Mouse (Mus musculus) adrenal gland, adult 2 months (tissue): ENCODE measurements around the gene Casc3. TPM values are rescaled to one million over a fixed set of nuclear protein-coding genes. Genes with fewer than 3 reads are reported as not detected.

Experiments used
- DNase-seq: peaks from one replicate; pipeline ENCODE4 v3.0.0; 2021
- long read RNA-seq: library from polyadenylated mRNA; stranded (forward); transcript quantifications from one replicate; pipeline ENCODE4 v2.0.0, GENCODE M21; 2021
- polyA plus RNA-seq: library from polyadenylated mRNA; depleted of rRNA; stranded (reverse); fragments of >200 nt; gene quantifications from 2 replicates; pipeline ENCODE4 v1.2.3, GENCODE M21; 2012; rRNA removed
- total RNA-seq, 2 experiments: library from RNA; stranded (reverse); gene quantifications; 2 replicates each; pipeline ENCODE4 v1.2.3; 2021

Casc3 gene
- total RNA-seq (10 to 100 TPM; 30.0 to 32.3 TPM), polyA plus RNA-seq (27.9 and 30.2 TPM in 2 replicates)
- long read RNA-seq, transcript Casc3-204 (14 exons, 3,741 nt), result major isoform, 16 of 26 reads
- long read RNA-seq, partial matches to known transcripts, result 3 of 26 reads
- long read RNA-seq, other reads (novel, unspliced or antisense), result 7 of 26 reads

DNA sequence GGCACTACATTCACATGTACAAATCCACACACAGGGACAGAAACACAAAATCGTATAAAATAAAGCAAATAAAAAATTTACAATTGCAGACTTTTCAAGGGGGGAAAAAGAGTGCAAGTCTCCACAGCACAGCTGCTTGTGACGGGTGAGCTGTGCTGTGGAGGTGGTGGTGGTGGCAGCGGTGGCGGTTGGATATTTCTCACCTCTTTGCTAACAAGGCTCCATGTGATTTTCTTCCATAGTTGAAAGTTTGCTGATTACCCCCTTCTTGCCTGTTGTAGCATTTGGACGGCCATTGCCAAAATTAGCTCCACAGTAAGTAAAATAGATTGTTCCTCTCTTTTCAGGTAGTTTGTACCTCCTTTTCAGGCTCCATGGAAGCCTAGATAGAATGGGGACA, at the start of gene Casc3:
Casc3 (plus strand) TSS at position 301 of the 400 bp plus-strand sequence.
- DNase-seq, result peak; percentile 1

- DNase-seq, result no peak
Measured at GRCm38 (mm10) chr11:98755726-98756380, 48.9 kb upstream of the Casc3 start.

- no peak for DNase-seq
Measured at GRCm38 (mm10) chr11:98756711-98757110, 48.0 kb upstream of the Casc3 start.

DNA sequence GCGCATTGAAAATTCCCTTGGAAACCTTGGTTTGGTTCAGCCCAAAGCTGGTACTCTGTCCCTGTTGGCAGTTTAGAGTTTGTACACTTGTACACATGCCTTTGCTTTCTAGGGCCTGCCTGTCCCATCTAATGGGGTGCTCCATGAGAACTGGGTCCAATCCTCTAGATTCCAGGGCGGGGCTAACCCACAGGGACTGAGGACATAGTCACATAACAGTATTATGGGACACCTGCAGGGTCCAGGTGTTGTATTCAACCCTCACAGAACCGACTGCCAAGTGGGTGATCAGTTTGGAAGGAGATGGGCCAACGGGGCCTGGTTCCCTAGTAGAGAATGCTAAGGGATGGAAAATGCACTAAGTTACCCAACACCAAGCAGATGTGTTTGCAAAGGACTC, 42.8 kb upstream of the Casc3 start:
- no peak for DNase-seq

DNA sequence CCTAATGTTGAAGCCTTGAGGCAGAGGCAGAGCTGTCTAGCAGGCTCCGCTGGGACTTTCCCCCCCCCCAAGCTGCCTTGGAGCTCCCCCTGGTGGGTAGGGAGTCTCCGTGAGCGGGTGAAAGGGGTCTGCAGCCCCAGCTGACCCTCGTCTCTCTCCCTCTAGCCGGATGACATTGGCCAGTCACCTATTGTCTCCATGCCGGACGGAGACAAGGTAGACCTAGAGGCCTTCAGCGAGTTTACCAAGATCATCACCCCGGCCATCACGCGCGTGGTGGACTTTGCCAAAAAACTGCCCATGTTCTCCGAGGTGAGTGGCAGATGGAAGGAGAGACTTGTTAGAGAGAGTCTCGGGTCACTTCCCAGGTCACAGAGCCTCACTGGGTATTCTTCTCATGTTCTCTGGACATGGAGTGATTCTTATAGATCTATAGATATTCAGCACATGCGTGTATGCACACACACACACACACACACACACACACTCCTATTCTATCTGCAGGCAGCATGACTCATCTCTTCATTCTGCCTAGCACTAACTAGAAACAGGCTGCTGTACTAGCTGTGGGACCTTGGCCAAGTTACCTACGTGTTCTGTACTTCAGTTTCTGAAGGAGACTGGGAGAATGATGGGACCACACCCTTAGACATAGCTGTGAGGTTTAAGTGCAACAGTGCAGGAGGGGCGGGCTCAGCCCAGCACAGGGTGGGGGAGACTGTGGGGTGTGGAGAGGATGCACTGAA, 41.8 kb upstream of the Casc3 start:
- peak; percentile 70 for DNase-seq

GRCm38 (mm10) chr11:98763502-98763861, 41.2 kb upstream of the Casc3 start:
- no peak for DNase-seq

- no peak for DNase-seq
Measured at GRCm38 (mm10) chr11:98764091-98764490, 40.6 kb upstream of the Casc3 start.

DNA sequence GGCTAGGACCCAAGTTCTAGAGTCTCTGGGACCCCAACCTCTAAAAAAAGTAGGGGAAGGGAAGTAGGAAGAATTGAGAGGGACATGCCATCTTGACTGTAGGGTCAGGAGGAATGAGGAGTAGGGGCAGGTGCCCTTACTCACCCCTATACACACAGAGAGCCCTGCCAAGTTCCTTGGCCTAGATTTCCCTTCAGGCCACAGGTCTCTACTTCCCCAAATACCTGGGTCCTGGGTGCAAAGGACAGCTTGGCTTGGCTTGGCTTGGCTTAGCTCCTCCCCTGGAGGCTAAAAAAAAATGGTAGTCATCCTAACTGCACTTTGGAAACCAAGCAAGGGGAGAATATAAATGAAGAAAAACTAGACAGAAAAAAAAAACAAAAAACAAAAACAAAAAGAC, 40.0 kb upstream of the Casc3 start:
- no peak for DNase-seq

DNA sequence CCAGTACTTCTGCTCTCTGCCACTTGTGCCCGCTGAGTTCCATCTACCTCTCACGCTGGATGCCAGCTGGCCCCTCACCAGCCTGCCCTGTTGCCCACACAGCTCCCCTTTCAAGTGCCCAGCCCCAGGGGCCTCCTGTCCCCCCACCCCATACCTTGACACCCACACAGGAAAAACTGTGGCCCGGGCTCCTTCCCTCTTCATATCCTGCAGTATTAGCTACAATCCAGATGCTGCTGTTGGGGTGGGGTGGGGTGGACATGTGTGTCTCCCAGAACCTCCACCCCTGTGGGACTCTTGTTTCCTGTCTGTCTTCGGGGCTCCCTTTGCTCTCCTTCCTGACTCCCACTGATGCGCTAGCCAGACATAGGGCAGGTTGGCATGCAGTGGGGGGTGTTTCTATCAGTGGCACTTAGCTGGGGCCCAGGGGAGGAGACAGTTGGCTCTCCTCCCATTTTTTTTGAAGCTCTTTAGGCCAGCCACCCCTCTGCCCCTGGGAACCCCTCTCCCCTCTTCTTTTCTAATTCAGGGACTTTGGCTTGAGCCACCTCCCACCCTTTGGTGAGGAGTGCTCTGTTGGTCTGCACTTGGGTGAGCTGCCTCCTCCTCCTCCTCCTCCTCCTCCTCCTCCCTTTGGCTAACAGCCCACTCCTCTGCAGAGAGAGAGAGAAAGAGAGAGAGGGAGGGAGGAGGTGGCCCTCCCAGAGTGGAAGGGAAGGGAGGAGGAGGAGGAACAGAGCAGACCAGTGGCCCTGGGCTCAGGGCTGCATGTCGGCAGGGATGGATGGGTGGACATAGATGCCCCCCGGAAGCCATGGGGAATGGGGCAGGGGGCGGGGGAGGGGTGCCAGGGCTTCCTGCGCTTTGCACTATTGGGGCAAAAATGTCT, 39.0 kb upstream of the Casc3 start:
- peak; percentile 42 for DNase-seq

DNA sequence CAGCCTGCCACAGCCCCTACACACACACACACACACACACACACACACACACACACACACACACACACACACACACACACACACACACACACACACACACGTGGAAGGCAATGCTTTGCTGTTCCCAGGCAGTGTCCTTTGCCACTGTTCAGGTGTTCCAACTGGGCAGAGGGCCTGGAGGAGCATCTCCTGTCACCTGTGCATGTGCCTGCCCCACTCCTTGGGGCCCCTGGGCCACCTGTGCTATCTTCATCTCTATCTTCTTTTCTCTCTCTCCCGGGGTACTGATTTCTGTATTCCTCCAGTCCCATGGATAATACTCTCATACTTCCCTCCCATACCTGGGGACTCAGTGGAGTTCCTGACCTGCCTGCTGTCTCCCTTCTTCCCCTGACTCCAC, 38.4 kb upstream of the Casc3 start:
- DNase-seq, result no peak

GRCm38 (mm10) chr11:98766816-98767215, 37.9 kb upstream of the Casc3 start:
- peak; percentile 42 for DNase-seq

DNA sequence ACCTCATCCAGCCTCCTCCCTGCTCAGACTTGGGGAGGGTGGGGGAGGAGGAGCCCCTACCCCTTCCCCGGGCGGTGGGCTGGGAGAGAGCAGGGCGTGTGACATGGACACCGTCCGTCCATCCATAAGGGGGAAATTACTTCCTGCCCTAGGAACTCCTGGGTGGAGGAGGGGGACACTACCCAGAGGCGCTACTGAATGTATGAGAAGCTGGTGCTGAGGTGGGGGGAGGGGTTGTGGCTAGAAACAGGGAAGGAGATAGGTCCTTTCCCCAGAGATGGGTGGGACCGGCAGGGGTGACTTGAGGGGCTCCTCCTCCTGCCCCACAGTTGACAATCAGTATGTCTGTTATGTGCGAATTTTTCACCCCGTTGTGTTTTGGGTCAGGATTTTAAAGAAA, 37.4 kb upstream of the Casc3 start:
- peak; percentile 79 for DNase-seq

GRCm38 (mm10) chr11:98767713-98768112, 37.0 kb upstream of the Casc3 start:
- no peak for DNase-seq

DNA sequence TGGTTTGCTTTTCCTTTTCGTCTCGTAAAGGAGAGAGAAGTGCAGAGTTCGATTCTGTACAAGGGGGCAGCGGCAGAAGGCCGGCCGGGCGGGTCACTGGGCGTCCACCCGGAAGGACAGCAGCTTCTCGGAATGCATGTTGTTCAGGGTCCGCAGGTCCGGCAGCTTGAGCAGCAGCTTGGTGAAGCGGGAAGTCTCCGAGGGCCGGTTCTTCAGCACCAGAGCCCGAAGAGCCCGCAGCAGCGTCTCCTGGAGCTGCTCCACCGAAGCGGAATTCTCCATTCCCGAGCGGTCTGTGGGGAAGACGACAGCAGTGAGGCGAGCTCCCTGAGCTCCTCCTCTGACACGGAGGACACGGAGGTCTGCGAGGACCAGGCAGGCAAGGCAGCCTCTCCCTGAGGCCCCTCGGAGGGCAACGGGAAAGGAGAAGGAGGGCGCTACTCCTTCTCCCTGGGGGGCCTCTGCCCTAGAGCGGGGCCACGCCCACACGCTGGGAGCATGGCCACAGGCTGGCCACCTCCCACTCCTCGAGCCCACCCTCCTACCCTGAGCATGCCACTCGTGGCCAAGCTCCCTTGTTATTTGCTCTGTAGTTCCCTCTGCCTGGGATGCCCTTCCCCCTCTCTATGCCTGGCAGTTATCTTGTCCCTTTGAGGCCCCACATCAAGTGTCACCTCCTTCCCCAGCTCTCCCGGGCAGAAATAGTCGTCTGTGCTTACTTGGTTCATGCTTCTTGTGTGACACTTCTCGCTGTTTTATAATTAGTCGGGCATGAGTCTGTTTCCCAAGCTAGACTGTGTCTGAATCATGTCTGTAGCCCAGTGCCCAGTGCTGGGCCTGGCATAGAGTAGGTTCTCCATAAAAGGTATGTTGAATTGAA, 36.3 kb upstream of the Casc3 start:
- DNase-seq, result peak; percentile 67

DNA sequence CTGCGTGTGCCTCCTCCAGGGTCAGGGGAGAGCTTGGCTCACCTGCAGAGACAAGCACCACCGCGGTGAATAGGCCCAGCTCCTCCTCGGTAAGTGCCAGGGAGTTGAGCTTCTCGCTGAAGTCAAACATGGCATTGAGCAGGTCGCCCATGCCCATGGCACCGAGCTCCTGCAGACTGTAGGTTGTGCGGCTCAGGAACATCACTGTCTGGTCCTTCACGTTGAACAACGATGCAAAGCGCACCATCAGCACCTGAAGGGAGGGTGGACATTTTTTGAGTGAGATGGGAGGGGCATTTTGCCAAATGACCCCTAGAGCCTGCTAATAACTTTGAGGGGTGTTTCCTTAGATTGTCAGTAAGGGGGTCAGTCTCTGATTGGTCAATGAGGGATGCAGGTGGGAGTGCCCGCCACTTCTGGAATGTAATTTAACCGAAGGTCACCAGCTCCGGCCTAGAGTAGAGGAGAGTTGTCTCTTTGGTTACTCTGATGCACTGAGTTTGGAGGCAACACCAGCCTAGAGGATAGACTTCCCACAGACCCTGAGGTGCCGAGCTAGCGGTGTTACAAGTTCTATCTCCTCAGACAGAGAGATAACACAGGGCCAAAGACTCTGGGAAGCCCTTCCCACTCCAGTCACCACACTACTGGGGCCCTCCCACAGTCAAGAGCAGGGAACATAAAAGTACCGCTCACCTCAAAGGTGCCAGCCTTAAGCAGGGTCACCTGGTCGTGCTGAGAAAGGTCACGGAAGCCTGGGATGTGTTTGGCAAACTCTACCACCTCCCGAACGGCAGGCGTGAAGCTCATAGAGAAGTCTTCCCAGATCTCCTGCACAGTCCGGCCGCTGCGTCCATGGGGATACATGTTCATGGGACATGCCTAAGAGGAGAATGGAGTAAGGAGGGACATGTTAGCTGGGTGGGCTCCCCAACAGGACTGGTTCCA, 35.4 kb upstream of the Casc3 start:
- DNase-seq, result no peak

GRCm38 (mm10) chr11:98770096-98770975, 34.4 kb upstream of the Casc3 start:
- DNase-seq, result no peak

DNA sequence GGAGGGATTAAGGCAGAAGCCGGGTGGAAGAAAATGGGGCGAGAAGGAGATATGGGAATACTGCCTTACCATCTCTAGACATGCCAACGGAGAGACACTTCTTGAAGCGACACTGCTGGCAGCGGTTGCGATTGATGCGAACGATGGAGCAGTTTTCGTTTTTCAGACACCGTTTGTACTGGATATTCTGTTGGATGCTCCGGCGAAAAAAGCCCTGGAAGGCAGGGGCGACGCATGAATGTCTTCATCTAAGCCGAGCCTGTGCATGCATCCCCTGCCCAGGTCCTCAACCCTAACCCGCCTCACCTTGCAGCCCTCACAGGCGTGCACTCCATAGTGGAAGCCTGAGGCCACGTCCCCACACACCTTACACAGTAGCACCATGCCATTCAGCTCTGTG, 33.6 kb upstream of the Casc3 start:
- DNase-seq, result no peak

DNA sequence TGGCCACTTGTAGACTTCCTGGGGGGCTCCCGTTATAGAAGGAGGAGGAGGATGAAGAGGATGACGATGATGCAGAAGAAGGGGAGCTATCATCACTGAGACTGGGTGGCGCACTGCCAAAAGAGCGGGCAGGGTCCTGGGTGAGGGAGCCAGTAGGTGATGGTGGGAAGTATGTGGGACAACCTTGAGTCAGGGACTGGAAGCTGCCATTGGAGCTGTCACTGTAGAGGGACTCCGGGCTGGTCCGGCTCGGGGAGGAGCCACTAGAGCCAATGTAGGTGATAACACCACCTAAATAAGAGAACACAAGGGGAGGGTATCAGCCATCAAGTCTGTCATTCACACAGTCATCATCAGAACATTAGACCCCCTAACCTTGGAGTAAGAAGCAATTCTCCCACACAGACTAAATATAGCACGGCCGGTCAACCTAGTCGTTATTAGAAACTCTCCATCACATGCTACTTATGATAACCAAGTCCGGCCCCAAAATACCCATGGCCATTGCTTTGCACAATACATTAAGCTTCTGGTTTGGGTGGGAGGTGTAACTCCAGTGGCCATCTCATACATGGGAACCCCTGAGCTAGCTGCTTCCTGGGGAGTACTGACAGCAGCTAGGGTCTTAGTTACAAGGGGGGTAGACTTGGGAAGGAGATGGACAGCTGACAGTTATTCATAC, 32.7 kb upstream of the Casc3 start:
- DNase-seq, result peak; percentile 63
